Mouse (Mus musculus): ENCODE data around the gene Nedd1. TPM values are rescaled to one million over a fixed set of nuclear protein-coding genes. Genes with fewer than 3 reads are reported as not detected.

The Nedd1 gene
- polyA plus RNA-seq, 1 experiment, result 4.6 TPM

DNA sequence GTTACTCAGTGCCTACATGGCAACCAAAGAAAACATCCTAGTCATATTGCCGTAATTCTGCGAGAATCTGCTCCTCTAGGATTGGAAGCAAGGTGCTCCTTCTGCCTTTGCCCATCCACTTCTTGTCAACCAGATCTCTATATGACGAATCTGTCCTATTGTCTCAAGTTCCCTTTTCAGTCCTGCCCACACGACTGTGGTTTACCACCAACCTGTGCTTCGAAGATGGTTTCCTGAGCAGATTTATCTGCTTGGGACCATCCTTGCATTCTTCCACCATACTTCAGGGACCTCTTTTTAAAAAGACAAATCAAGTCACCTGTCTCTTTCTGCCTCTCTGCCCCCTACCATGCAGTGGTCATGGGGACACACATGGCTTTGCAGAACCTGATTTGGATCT, 56.9 kb downstream of the Nedd1 start:
- 29% methylated on average over 5 of the region's 5 CpGs for WGBS
- Histone ChIP-seq H3K4me1 (ENCODE audit: control insufficient read depth, insufficient read depth, low read length) (no peaks in the 10 kb centered on the region), H3K4me3 (replicated peaks; ENCODE audit: control insufficient read depth, low read depth, low read length) (no peak overlapping the region), H3K27ac (ENCODE audit: control insufficient read depth, insufficient read depth, low read depth, low read length, poor library complexity) (no peak overlapping the region)
- TF ChIP-seq POLR2A (IDR thresholded peaks at IDR 0.05; ENCODE audit: borderline replicate concordance, control insufficient read depth, low read depth, low read length), result no peak
- no peak for TF ChIP-seq CTCF (IDR thresholded peaks at IDR 0.05; ENCODE audit: control insufficient read depth, insufficient read depth, low read length)

DNA sequence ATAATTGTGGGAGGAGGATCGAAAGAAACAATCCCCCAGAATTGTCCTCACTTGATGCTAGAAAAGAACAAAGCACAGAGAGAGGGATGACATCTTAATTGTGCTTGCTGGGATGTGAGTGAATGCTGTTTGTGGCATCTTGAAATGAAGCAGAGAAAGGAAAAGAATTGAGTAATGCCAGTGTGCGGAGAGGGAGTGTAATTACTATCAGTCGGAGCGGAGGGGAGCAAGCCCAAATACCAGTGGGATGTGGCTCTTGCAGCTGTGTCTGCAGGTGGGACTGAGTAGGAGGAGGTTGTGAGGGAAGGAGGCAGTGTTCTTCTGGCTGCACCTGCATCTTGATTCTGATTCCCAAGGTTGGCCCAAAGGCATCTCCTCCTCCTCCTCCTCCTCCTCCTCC, 69.0 kb downstream of the Nedd1 start:
- no peak overlapping the region for H3K27ac ChIP-seq (ENCODE audit: control insufficient read depth, insufficient read depth, low read depth, low read length, poor library complexity)
- H3K4me3 ChIP-seq (replicated peaks; ENCODE audit: control insufficient read depth, low read depth, low read length), result no peak overlapping the region
- TF ChIP-seq POLR2A (IDR thresholded peaks at IDR 0.05; ENCODE audit: borderline replicate concordance, control insufficient read depth, low read depth, low read length) (no peak), CTCF (IDR thresholded peaks at IDR 0.05; ENCODE audit: control insufficient read depth, insufficient read depth, low read length) (no peak)
- H3K4me1 ChIP-seq (ENCODE audit: control insufficient read depth, insufficient read depth, low read length), result no peaks in the 10 kb centered on the region
- WGBS, result 77% methylated on average over 4 of the region's 4 CpGs

DNA sequence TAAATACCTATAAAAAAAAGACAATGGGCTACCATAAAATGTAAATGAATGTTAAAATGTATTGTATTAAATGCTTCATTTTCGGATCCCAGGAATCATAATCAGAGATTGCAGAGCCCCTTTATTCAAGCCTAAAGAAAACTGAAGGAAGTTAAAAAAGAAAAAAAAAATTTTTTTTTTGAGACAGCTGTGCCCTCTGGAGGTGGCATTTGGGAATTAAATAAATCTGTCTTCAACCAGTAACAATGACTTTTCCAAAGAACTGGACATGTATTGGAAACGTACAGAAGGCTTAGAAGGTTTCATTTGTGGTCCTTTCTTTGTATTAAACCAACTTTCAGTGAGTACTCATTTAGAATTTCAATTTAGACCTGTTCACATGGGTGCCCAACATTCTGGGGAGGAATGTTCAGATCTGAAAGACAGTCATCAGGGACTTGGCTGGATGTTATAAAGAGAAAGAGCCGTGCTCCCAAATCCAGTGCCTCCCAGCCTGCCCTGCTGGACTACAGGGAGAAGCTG, 69.8 kb downstream of the Nedd1 start:
- TF ChIP-seq POLR2A (IDR thresholded peaks at IDR 0.05; ENCODE audit: borderline replicate concordance, control insufficient read depth, low read depth, low read length) (no peak), CTCF (IDR thresholded peaks at IDR 0.05; ENCODE audit: control insufficient read depth, insufficient read depth, low read length) (no peak)
- Histone ChIP-seq H3K4me1 (ENCODE audit: control insufficient read depth, insufficient read depth, low read length) (no peaks in the 10 kb centered on the region), H3K4me3 (replicated peaks; ENCODE audit: control insufficient read depth, low read depth, low read length) (no peak overlapping the region), H3K27ac (ENCODE audit: control insufficient read depth, insufficient read depth, low read depth, low read length, poor library complexity) (no peak overlapping the region)
- 20% methylated on average over 3 of the region's 3 CpGs for WGBS

DNA sequence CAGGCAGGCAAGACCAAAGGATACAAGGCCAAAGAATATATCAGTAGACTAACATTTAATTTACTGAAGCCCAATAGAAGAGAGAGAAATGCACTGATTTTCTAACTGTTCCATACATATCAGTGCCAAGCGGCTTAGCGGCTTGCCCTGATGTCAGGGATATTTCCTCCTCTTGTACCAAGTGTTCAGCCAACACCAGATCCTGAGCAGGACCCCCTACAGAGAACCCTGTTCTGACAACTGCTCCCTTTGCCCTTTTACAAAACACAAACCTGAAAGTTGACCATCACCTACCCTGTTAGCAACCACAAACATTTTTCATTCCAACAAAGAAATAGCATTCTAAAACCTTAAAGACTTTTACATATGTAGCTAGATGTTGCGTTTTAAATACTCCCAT, 71.0 kb downstream of the Nedd1 start:
- no peak overlapping the region for H3K27ac ChIP-seq (ENCODE audit: control insufficient read depth, insufficient read depth, low read depth, low read length, poor library complexity)
- 81% methylated on average over 3 of the region's 3 CpGs for WGBS
- no peak for TF ChIP-seq CTCF (IDR thresholded peaks at IDR 0.05; ENCODE audit: control insufficient read depth, insufficient read depth, low read length)
- TF ChIP-seq POLR2A (IDR thresholded peaks at IDR 0.05; ENCODE audit: borderline replicate concordance, control insufficient read depth, low read depth, low read length), result no peak
- no peak overlapping the region for H3K4me3 ChIP-seq (replicated peaks; ENCODE audit: control insufficient read depth, low read depth, low read length)
- no peaks in the 10 kb centered on the region for H3K4me1 ChIP-seq (ENCODE audit: control insufficient read depth, insufficient read depth, low read length)

DNA sequence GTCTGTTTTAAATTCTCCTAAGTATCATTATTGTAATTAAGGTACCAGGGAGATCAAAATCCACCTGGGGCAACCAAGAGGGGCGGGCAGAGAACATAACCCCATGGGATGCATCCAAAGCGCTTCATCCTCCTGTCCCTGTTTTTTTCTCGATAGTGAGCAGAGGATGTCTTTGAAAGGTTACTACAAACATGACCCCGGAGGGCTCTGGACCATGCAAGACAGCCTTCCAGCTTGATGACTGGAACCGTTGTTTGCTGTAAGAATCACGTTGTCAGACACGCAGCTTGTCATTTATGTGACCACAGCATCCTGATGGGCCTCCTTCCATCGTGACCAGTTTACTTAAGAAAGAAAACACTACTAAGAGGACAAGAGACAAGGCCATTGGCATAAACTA, 73.1 kb downstream of the Nedd1 start:
- no peaks in the 10 kb centered on the region for H3K4me1 ChIP-seq (ENCODE audit: control insufficient read depth, insufficient read depth, low read length)
- TF ChIP-seq CTCF (IDR thresholded peaks at IDR 0.05; ENCODE audit: control insufficient read depth, insufficient read depth, low read length) (no peak), POLR2A (IDR thresholded peaks at IDR 0.05; ENCODE audit: borderline replicate concordance, control insufficient read depth, low read depth, low read length) (no peak)
- 70% methylated on average over 8 of the region's 8 CpGs for WGBS
- H3K4me3 ChIP-seq (replicated peaks; ENCODE audit: control insufficient read depth, low read depth, low read length), result no peak overlapping the region
- H3K27ac ChIP-seq (ENCODE audit: control insufficient read depth, insufficient read depth, low read depth, low read length, poor library complexity), result no peak overlapping the region

DNA sequence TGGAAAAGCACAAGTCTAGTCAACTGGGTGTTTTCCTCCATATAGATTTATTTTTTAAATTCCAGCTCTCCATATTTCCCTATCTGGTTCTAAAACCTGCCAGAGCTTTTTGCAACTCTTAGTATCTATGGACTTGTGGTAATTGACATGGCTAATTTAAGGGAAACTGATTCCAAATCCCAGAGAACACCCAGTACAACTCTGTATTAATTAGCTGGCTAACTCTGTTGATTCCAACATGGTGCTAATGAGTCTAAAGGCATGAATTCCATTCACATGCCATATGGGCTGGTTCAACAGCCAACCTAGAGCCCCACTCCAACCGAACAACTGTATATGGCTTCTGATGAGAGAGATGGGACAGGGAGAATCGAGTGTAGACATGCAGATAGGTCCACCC, 74.5 kb downstream of the Nedd1 start:
- 62% methylated on average over 2 of the region's 2 CpGs for WGBS
- TF ChIP-seq CTCF (IDR thresholded peaks at IDR 0.05; ENCODE audit: control insufficient read depth, insufficient read depth, low read length) (no peak), POLR2A (IDR thresholded peaks at IDR 0.05; ENCODE audit: borderline replicate concordance, control insufficient read depth, low read depth, low read length) (no peak)
- Histone ChIP-seq H3K4me3 (replicated peaks; ENCODE audit: control insufficient read depth, low read depth, low read length) (no peak overlapping the region), H3K27ac (ENCODE audit: control insufficient read depth, insufficient read depth, low read depth, low read length, poor library complexity) (no peak overlapping the region), H3K4me1 (ENCODE audit: control insufficient read depth, insufficient read depth, low read length) (no peaks in the 10 kb centered on the region)

DNA sequence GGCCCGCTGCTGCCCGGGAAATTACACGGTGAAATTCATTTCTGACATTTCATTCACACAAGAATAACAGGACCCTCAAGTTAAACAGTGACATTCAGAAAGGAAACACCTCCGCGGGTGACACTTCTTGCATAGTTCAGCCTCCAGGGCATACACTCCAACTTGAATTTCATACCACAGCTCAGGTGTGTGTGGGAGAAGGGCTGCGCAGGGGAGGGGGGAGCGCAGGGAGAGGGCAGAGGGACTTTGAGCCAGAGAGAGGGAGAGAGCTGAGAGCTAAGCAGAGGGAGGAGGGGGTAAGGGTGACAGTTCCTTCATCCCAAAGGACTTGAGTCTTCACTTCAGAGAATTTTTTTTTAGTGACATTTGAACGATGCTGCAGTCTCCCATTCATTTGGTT, 78.2 kb downstream of the Nedd1 start:
- 85% methylated on average over 8 of the region's 8 CpGs for WGBS
- H3K27ac ChIP-seq (ENCODE audit: control insufficient read depth, insufficient read depth, low read depth, low read length, poor library complexity), result no peak overlapping the region
- H3K4me3 ChIP-seq (replicated peaks; ENCODE audit: control insufficient read depth, low read depth, low read length), result no peak overlapping the region
- no peaks in the 10 kb centered on the region for H3K4me1 ChIP-seq (ENCODE audit: control insufficient read depth, insufficient read depth, low read length)
- no peak for TF ChIP-seq POLR2A (IDR thresholded peaks at IDR 0.05; ENCODE audit: borderline replicate concordance, control insufficient read depth, low read depth, low read length)

DNA sequence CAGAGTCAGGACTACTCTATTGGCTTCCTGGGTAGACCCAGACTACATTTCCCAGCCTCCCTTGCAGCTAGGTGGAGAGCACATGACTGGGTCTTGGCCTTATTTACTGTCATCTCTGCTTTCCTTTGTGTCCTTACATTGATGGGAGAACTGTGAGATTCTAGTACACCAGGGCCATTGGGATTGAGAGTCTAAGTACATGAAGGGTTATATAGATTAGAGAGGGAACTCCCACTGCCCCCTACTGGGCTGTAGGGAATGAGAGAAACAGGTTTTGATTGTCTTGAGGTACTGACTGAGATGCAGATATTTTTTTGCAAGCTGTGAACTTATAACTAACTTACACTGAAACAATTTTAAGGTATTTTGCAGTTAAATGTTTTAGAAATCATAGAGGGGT, 81.2 kb downstream of the Nedd1 start:
- no peaks in the 10 kb centered on the region for H3K4me1 ChIP-seq (ENCODE audit: control insufficient read depth, insufficient read depth, low read length)
- no peak overlapping the region for H3K27ac ChIP-seq (ENCODE audit: control insufficient read depth, insufficient read depth, low read depth, low read length, poor library complexity)
- no peak overlapping the region for H3K4me3 ChIP-seq (replicated peaks; ENCODE audit: control insufficient read depth, low read depth, low read length)
- TF ChIP-seq CTCF (IDR thresholded peaks at IDR 0.05; ENCODE audit: control insufficient read depth, insufficient read depth, low read length), result no peak
- no peak for TF ChIP-seq POLR2A (IDR thresholded peaks at IDR 0.05; ENCODE audit: borderline replicate concordance, control insufficient read depth, low read depth, low read length)

All from bone marrow, adult 2 months (tissue).